Mouse (Mus musculus) kidney, embryonic 15.5 days (tissue): ENCODE data around the gene Thada. TPM values are rescaled to one million over a fixed set of nuclear protein-coding genes. Genes with fewer than 3 reads are reported as not detected.

Source experiments
- ATAC-seq: fragments of 200-750 bp; cut with Nextera tagmentation; replicated peaks from 2 replicates; pipeline ENCODE4 v1.8.0; 2017; ENCODE audit warnings: moderate TSS enrichment; ENCODE audit not compliant: low FRiP score
- H3K27ac ChIP-seq: fragments of 300-500 bp; sonication (generic); 2 replicates; pipeline ENCODE4 v1.5.1; 2015; ENCODE audit warnings: mild to moderate bottlenecking, inconsistent platforms
- H3K27me3 ChIP-seq: fragments of 300-500 bp; sonication (generic); 2 replicates; pipeline ENCODE4 v1.6.1; 2015; ENCODE audit warnings: inconsistent platforms
- H3K36me3 ChIP-seq: fragments of 300-500 bp; sonication (generic); 2 replicates; pipeline ENCODE4 v1.6.1; 2015; ENCODE audit warnings: inconsistent platforms
- H3K4me1 ChIP-seq: fragments of 300-500 bp; sonication (generic); 2 replicates; pipeline ENCODE4 v1.6.1; 2015; ENCODE audit warnings: inconsistent platforms
- H3K4me2 ChIP-seq: fragments of 300-500 bp; sonication (generic); 2 replicates; pipeline ENCODE4 v1.6.1; 2015; ENCODE audit warnings: moderate library complexity, mild to moderate bottlenecking, inconsistent platforms
- H3K4me3 ChIP-seq: fragments of 300-500 bp; sonication (generic); replicated peaks from 2 replicates; pipeline ENCODE4 v1.5.1; 2015; ENCODE audit warnings: mild to moderate bottlenecking, inconsistent platforms
- H3K9ac ChIP-seq: fragments of 300-500 bp; sonication (generic); 2 replicates; pipeline ENCODE4 v1.6.1; 2015; ENCODE audit warnings: mild to moderate bottlenecking, inconsistent platforms
- H3K9me3 ChIP-seq: fragments of 300-500 bp; sonication (generic); replicated peaks from 2 replicates; pipeline ENCODE4 v1.6.1; 2016; ENCODE audit warnings: inconsistent platforms
- WGBS: fragments of 180-500 bp; shearing (Covaris S2); methylation state at CpG from one replicate; pipeline ENCODE4 v1.1.7; 2015; ENCODE audit warnings: mixed read lengths; 5-methylcytosine and 5-hydroxymethylcytosine counted together
- polyA plus RNA-seq: library from polyadenylated mRNA; unstranded; fragments of >200 nt; fragmentation: Nextera tagmentation; extraction: Ambion mirVana; gene quantifications from 2 replicates; pipeline ENCODE4 v1.2.1, GENCODE M21; 2015

Thada gene
- polyA plus RNA-seq, 1 experiment from 2014 or later, result 10.4 TPM

DNA sequence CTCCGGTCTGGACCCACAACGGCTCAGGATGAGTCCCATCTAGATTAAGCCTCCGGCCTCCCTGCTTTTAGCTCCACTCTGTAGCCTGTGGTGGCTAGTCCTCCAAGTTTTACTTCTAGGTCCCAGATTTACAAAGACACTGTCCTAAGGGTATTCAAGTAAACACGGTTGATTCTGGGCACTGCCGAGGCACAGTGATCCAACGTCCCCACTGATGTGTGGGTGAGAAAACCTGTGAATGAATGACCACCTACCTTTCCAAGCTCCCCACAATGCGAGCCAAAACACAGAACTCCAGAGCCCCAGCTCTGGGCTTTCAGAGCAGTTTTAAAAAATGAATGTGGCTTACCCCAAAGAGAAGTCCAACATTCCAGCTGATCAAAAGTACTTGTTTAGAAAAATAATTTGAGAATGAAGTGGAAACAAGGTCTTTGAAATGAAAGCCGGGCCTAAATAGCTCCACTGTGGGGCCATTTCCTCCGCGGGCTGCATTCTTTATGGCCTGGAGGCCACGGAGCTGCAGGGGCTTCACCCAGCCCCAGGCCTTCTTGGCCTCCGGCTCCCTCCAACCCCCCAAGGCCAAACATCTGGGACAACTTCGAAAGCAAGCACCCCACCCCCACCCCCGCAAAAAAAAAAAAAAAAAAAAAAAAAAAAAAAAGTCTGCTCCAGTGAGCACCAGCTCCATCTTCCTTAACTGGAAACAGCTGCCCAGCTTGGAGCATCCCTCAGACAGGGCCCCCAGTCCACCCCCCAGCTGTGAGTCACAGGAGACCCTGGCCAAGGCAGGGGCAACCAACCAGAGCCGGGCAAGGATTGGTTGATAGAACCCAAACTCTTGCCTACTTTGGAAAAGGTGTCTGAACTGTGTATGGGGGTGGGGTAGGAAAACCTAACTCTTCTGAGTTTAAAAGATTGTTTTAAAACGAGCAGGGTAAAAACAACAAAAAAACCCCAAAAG, 283.4 kb downstream of the Thada start:
- 18% methylated on average over 16 of the region's 16 CpGs for WGBS
- peak overlapping the region; percentile 35 for H3K4me3 ChIP-seq
- H3K4me2 ChIP-seq, result peak overlapping the region; percentile 59
- peaks cover 44% of the 10 kb centered on the region for H3K4me1 ChIP-seq
- no peaks in the 10 kb centered on the region for H3K27me3 ChIP-seq
- no peak for ATAC-seq
- peak overlapping the region; percentile 35; the same call in 1 of the 2 replicates for H3K9ac ChIP-seq
- H3K36me3 ChIP-seq, result peaks cover 15% of the 10 kb centered on the region; the same call in 1 of the 2 replicates
- no peaks in the 10 kb centered on the region for H3K9me3 ChIP-seq
- peak overlapping the region; percentile 92 for H3K27ac ChIP-seq

DNA sequence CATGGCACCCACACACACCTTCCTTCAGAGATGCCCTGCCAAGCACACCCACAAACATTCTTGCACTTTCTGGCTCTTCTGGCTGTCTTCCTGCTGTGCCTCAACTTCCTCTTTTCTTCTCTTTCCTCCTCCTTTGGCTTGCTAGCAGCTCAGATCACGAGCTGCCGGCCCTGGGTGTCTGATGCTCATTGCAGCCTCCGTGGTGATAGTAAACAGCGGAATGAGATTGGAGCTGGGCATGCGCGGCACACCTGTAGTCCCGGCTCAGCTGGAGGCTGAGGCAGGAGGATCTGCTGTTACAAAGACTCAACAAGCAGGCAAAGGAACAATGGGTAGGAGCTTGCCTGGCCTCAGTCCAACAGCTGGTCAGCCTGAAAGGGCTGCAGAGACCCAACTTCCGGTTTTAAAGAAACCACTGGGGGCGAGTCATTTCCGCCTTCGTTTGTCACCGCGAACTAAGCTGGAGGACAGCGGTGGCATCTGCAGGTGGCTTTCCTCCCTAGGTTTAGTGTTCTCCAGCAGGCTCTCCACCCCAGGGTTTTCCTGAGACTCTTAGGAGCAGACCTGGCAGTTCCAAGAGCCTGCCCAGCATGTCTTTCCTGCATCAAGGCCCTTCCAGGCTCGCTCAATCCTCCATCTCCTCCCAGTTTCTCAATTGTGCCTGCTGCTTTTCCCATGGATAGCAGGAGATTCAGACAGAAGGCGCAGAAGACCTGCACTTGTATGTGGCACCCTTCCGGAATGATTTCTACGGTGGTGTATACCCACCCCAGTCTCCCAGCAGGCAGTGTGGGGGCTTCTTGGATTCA, 284.3 kb downstream of the Thada start:
- 64% methylated on average over 18 of the region's 18 CpGs for WGBS
- Histone ChIP-seq H3K36me3 (peaks cover 15% of the 10 kb centered on the region; the same call in 1 of the 2 replicates), H3K4me2 (peak overlapping the region; percentile 59), H3K9me3 (no peaks in the 10 kb centered on the region), H3K27me3 (no peaks in the 10 kb centered on the region), H3K4me1 (peaks cover 47% of the 10 kb centered on the region), H3K9ac (peak overlapping the region; percentile 31; the same call in 1 of the 2 replicates), H3K27ac (peak overlapping the region; percentile 92), H3K4me3 (no peak overlapping the region)
- no peak for ATAC-seq

DNA sequence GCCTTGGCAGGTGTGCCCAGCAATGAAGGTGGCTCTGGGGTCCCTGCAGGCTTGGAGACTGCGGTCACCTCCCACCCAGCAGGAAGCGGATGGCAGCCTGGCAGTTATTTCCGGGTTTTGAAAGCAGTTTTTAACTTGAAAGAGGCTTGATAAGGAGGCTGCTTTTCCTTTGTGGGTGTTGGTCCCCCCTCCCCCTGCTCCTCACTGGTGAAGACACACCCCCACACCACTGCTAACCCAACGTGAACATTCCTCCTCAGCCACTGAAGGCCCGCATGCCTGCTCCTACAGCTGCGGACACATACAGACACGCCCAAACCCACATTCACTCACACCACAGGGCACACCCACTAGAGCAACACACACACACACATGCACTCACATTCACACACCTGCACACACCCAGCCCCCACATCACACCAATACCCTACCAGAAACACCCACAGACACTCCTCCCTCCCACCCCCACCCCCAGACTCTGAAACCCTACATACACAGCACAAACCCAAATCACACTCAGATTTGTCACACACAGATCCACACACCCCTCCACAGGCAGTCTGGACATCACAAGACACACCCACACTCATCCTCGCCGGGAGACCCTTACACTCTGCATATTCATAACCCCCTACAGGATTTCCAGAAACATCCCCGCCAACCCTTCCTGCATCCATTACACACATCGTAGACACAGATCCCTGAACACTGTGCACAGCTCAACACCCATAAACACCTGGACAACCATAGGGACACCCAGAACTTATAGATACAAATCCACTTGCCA, 285.1 kb downstream of the Thada start:
- no peak overlapping the region for H3K4me3 ChIP-seq
- H3K4me1 ChIP-seq, result peaks cover 47% of the 10 kb centered on the region
- no peaks in the 10 kb centered on the region for H3K27me3 ChIP-seq
- H3K4me2 ChIP-seq, result peak overlapping the region; percentile 31; the same call in 1 of the 2 replicates
- ATAC-seq, result peak; percentile 48
- 33% methylated on average over 11 of the region's 11 CpGs for WGBS
- peak overlapping the region; percentile 92 for H3K27ac ChIP-seq
- no peaks in the 10 kb centered on the region for H3K9me3 ChIP-seq
- no peak overlapping the region; the same call in 1 of the 2 replicates for H3K9ac ChIP-seq
- peaks cover 7% of the 10 kb centered on the region; the same call in 1 of the 2 replicates for H3K36me3 ChIP-seq

DNA sequence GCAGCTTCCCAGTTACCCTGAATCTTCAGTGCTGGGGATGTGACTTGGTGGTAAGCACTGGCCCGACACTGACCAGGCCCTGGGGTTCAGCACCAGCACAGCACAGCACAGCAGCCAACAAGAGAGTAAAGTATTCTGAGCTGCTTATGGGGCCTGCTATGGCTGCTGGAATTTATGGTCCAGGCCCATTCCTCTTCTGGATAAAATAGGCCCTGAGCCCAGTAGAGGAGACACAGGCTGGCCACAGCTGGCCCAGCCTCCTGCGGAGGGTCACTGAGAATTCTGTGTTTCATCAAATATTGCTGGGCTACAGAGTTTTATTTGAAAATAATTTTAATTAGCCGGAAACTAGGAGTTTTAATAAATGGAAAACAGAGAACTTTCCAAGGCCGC, 286.0 kb downstream of the Thada start:
- Histone ChIP-seq H3K36me3 (peaks cover 2% of the 10 kb centered on the region; the same call in 1 of the 2 replicates), H3K27ac (peak overlapping the region; percentile 92), H3K4me1 (peaks cover 47% of the 10 kb centered on the region), H3K9ac (no peak overlapping the region), H3K4me3 (no peak overlapping the region), H3K4me2 (no peak overlapping the region), H3K27me3 (no peaks in the 10 kb centered on the region), H3K9me3 (no peaks in the 10 kb centered on the region)
- 70% methylated on average over 4 of the region's 4 CpGs for WGBS
- no peak for ATAC-seq

DNA sequence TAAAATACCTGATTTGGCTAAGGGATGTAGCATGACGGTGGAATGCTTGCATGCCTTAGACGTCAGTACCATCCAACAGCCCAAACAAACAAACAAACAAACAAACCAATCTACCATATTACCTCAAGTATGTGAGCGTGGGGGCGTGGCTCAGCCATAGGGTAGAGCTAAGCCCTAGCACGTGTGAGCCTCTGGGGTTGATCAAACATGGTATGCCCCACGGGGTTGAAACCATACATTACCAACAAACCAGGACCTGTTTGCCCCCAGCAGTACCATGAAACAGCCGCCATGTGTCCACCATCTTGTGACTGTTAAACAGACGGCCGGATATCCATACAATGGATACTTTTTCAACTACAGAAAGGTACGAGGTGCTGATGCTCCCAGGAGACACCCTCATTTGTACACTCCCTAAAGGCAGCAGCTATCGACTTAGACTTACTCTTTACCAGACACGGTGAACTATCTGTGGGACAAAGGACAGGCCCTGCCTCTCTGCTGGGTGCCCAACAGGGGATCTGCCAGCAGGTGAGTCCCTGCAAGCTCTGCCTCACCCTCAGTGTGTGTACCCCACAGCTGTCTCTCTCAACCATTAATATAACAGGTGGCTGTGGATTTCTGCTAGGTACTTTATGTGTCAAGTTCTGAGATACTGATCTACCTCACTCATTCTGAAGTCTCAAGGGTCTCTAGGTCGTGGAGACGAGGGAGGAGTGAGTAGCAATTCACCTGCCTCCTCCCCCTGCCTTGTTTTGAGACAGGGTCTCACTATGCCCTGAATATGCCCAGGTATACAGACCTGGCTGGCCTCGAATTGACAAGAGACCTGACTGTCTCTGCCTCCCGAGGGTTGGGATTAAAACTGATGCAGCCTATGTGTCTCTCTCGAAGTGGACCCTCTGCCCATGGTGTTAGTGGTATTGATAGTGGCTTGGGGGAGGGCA, 286.7 kb downstream of the Thada start:
- no peaks in the 10 kb centered on the region for H3K36me3 ChIP-seq
- no peaks in the 10 kb centered on the region for H3K27me3 ChIP-seq
- peaks cover 47% of the 10 kb centered on the region for H3K4me1 ChIP-seq
- H3K27ac ChIP-seq, result peak overlapping the region; percentile 92; the same call in 1 of the 2 replicates
- H3K9ac ChIP-seq, result no peak overlapping the region
- WGBS, result 88% methylated on average over 17 of the region's 17 CpGs
- no peak overlapping the region for H3K4me3 ChIP-seq
- H3K9me3 ChIP-seq, result no peaks in the 10 kb centered on the region
- H3K4me2 ChIP-seq, result no peak overlapping the region
- ATAC-seq, result no peak

DNA sequence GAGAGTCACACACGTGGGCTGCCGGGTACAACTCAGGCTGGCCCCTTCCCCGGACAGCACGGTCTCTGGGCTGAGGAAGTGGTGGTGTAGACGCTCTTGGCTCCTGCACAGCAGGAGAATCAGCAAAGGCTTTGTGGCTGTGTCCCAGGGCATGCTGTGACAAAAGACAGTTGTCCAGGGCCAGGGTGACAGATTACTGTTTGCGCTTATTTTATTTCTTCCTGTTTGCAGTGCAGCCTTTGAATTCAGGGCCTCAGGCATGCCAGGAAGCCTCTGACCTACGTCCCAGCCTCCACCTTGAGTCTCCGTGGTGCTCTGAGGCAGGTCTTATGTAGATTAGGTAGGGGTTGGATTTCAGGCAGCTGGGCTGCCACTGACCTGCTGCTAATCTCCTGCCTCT, 288.5 kb downstream of the Thada start:
- Histone ChIP-seq H3K4me1 (peaks cover 35% of the 10 kb centered on the region), H3K9ac (no peak overlapping the region), H3K4me3 (no peak overlapping the region), H3K27me3 (no peaks in the 10 kb centered on the region), H3K4me2 (no peak overlapping the region), H3K9me3 (no peaks in the 10 kb centered on the region), H3K36me3 (no peaks in the 10 kb centered on the region), H3K27ac (peak overlapping the region; percentile 54)
- WGBS, result 34% methylated on average over 8 of the region's 8 CpGs
- ATAC-seq, result no peak

DNA sequence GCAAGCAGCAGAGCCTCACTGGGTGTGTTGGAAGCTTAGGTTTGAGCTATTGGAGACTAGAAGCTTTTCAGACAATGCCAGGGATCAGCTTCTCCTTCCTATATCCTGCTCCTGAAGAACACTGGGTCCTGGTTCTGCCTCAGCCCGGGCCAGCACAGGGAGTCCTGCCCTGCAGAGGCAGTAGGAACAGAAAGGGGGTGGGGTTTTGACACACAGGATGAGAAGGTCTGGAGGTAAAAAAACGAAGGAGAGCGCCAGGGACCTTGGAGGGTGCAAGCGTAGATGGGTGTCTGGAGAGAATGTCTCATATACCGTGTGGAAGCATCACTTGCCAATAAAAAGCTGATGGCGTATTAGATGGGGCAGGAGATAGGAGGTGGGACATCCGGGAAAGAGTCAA, 289.6 kb downstream of the Thada start:
- Histone ChIP-seq H3K36me3 (no peaks in the 10 kb centered on the region), H3K27me3 (no peaks in the 10 kb centered on the region), H3K27ac (no peak overlapping the region), H3K4me1 (peaks cover 24% of the 10 kb centered on the region), H3K4me3 (no peak overlapping the region), H3K9me3 (no peaks in the 10 kb centered on the region), H3K9ac (no peak overlapping the region), H3K4me2 (no peak overlapping the region)
- 89% methylated on average over 7 of the region's 7 CpGs for WGBS
- ATAC-seq, result no peak

DNA sequence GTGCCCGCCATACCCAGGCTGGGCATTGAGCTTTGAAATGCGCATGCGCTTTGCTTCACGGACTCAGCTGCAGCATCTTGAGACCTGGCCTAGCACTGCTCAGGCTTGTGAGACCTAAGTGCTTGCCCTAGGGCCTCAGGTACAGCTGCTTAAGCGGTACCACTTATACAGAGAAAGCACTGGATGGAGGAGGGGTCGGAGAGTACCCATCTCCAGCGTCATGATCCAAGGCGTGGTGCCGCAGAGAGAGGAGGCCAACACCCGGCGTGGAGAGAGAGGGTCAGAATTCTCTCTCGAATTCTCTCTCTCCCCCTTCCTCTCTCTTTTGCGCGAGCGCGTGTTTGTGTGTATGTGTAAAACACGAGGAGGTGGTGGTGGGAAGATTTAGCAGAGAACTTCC, 290.8 kb downstream of the Thada start:
- no peak for ATAC-seq
- no peaks in the 10 kb centered on the region for H3K36me3 ChIP-seq
- H3K4me3 ChIP-seq, result no peak overlapping the region
- no peaks in the 10 kb centered on the region for H3K9me3 ChIP-seq
- 98% methylated on average over 17 of the region's 17 CpGs for WGBS
- no peak overlapping the region for H3K9ac ChIP-seq
- peaks cover 12% of the 10 kb centered on the region for H3K4me1 ChIP-seq
- H3K27me3 ChIP-seq, result no peaks in the 10 kb centered on the region
- no peak overlapping the region for H3K4me2 ChIP-seq
- H3K27ac ChIP-seq, result no peak overlapping the region

DNA sequence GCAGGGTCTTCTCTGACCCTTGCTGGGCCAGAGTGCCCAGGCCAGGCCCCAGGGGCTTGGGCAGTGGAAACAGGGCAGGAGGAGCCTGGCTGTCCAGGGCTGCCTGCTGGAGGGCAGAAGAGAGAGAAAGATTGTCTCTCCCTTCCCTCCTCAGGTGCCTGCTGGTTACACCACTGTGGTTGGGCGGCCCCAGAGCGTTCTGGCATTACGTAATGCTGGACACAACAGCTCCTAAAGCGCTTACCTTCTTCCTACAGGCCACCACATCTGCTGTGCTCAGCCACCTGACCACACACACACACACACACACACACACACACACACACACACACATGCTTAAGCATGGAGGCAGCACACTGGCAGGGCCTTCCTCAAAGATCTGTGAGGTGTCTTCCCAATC, 298.6 kb downstream of the Thada start:
- no peak overlapping the region for H3K9ac ChIP-seq
- peaks cover 13% of the 10 kb centered on the region for H3K4me1 ChIP-seq
- H3K9me3 ChIP-seq, result no peaks in the 10 kb centered on the region
- 87% methylated on average over 4 of the region's 4 CpGs for WGBS
- no peak overlapping the region for H3K4me3 ChIP-seq
- no peak overlapping the region for H3K4me2 ChIP-seq
- no peaks in the 10 kb centered on the region for H3K27me3 ChIP-seq
- no peak for ATAC-seq
- no peaks in the 10 kb centered on the region for H3K36me3 ChIP-seq
- H3K27ac ChIP-seq, result no peak overlapping the region

DNA sequence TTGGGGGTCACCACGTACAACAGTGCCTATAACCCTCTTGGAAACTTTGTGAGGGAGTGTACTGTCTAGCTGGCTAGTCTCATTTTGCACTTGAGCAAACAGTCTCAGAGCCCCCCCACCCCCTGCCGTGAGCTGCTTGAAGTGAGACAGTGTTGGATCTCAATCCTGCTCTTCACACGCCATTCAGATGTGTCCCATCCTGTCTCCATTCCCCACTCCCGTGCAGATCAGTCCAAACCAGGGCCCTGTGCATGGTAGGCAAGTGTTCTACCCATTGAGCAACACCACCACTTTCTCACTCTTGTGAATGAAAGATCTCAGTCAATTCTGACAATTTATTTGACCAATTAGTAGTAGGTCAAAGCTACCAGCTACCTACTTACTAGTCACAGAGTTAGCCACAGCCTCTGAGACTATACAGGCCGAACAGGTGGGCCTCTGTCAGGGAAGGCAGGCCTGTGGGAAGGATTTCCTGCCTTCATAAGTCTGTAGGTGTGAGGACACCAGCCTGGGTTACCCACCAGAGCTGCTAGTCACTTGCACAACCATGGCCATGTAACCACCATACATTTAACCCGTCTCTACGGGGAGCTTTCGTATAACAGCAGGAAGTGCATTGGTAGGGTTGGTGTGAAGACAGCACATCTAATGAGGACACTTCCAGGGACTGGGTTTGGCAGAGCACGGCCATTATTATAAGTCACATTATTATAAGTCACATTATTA, 299.7 kb downstream of the Thada start:
- Histone ChIP-seq H3K9ac (no peak overlapping the region), H3K27me3 (no peaks in the 10 kb centered on the region), H3K36me3 (no peaks in the 10 kb centered on the region), H3K4me1 (peaks cover 22% of the 10 kb centered on the region), H3K4me3 (no peak overlapping the region), H3K27ac (no peak overlapping the region), H3K9me3 (no peaks in the 10 kb centered on the region), H3K4me2 (no peak overlapping the region)
- ATAC-seq, result no peak
- 83% methylated on average over 9 of the region's 9 CpGs for WGBS
